Mouse (Mus musculus) erythroblast, embryonic 14.5 days (primary cell): ENCODE results near the gene Mon2. TPM values are rescaled to one million over a fixed set of nuclear protein-coding genes. Genes with fewer than 3 reads are reported as not detected.

ENCODE experiments used
- H3K27me3 ChIP-seq: 2 replicates; pipeline ENCODE4 v1.6.1; 2012; ENCODE audit warnings: inconsistent platforms; ENCODE audit not compliant: control insufficient read depth
- H3K36me3 ChIP-seq: 2 replicates; pipeline ENCODE4 v1.6.1; 2012; ENCODE audit warnings: mild to moderate bottlenecking, inconsistent platforms; ENCODE audit not compliant: control insufficient read depth
- H3K4me1 ChIP-seq: 2 replicates; pipeline ENCODE4 v1.6.1; 2012; ENCODE audit warnings: inconsistent platforms; ENCODE audit not compliant: control insufficient read depth
- H3K4me3 ChIP-seq: replicated peaks from 2 replicates; pipeline ENCODE3; 2012; ENCODE audit warnings: moderate library complexity, mild to moderate bottlenecking, inconsistent platforms
- H3K9me3 ChIP-seq: 2 replicates; pipeline ENCODE4 v1.6.1; 2012; ENCODE audit warnings: low read length, inconsistent platforms, mixed read lengths; ENCODE audit not compliant: control insufficient read depth
- GATA1 ChIP-seq: IDR thresholded peaks from 2 replicates; pipeline ENCODE4 v1.6.1; 2012; ENCODE audit warnings: low read length, inconsistent platforms, mixed read lengths
- TAL1 ChIP-seq: IDR thresholded peaks from 3 replicates; pipeline ENCODE4 v1.6.1; 2012; ENCODE audit warnings: low read length, inconsistent platforms, mixed read lengths
- polyA plus RNA-seq: library from polyadenylated mRNA; stranded (reverse); fragments of >175 nt; gene quantifications from 2 replicates; pipeline ENCODE4 v1.2.3, GENCODE M21; 2012

Mon2 gene
- polyA plus RNA-seq, 1 experiment, result 0.45 TPM

DNA sequence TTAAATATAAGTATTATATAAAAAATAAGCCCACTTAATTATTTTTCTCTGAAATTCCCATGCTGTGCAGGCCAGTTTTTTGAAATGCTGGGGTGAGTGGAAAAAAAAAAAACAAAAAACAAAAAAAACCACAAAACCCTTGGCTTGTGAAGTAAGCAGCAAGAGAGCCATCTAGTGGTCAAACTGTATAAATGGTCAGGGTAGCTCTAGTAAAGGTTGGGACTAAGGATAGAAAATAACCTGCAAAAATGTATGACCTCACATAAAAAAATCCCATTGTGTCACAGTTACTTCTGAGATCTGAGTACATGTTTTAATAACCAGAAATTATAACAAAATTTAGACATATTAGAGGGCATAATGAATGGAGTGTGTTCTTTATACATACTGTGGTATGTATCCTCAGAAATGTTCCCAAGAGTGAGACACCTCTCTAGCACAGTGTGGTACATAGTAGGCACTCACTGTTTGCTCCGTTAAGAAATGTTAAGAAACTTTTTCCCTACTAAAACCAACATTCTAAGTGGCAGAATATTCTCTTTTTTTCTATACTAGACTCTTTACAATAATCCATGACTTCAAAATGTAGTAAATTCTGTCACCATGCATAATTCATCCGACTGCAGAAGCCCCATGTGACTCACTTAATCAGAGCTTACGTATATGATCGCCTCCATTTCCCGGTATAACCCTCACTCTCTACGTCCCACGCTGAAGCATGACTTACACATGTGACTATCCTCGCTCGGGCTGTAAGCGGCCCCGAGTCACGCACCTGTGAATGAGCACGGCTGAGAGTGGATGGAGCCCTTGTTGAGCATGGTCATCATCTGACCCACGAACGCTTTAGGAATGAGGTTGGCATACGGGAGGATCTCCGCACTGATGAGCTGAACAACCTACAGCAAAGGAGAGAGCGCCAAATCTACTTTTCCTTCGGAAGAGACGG lies 70.8 kb downstream of the Mon2 start:
- TF ChIP-seq TAL1, result no peak
- no peak for TF ChIP-seq GATA1
- no peaks in the 10 kb centered on the region for H3K27me3 ChIP-seq
- H3K4me3 ChIP-seq, result no peak overlapping the region
- no peaks in the 10 kb centered on the region for H3K4me1 ChIP-seq
- H3K9me3 ChIP-seq, result no peaks in the 10 kb centered on the region
- H3K36me3 ChIP-seq, result peaks cover 72% of the 10 kb centered on the region

DNA sequence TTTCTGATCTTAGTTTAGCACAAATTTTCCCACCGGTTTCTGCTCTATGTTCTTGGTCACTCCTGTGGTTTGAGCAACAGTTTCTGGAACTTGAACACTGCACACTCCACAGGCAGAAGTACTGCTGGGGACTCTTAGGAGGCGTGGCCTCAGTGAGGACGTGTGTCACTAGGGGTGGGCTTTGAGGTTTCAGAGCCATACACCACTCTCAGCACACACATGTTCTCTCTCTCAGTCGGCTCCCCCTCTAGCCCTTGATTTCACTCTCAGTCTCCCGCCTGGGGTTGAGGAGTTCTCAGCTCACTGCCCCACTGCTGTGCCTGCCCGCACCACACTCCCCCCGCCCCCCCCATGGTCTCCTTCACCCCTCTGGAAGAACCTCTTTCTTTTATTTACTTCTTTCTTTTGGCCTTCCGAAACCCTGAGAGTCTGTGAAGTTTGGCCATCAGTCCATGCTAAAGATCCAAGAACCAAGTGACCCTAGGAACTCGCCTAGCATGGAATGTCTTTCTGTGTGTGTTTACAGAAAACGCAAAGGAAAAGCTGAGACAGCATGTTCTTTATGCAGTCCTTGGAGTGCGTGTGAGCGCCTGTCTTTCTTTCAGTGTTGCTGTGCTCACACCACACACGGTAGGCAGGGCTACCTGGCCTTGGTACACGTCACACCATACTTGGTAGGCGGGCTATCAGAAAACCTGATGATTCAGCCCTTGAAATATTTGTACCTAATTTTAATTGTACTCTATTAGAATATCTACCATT lies 71.6 kb downstream of the Mon2 start:
- no peaks in the 10 kb centered on the region for H3K9me3 ChIP-seq
- peaks cover 71% of the 10 kb centered on the region for H3K36me3 ChIP-seq
- no peak overlapping the region for H3K4me3 ChIP-seq
- TF ChIP-seq GATA1 (no peak), TAL1 (no peak)
- no peaks in the 10 kb centered on the region for H3K27me3 ChIP-seq
- no peaks in the 10 kb centered on the region for H3K4me1 ChIP-seq

DNA sequence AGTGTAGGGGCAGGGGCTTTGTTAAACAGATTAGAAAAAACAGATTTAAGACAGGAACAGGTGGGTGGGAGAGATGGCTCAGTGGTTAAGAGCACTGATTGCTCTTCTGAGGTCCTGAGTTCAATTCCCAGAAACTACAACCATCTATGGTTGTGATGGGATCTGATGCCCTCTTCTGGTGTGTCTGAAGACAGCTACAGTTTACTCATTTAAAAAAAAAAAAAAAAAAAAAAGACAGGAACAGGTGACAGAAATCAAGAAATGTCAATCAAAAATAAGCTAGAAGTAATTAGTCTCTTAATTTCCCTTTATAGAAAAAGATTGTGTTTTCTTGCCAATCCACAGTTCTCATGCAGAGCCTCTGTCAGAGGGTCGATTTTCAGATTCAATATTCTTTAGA lies 74.3 kb downstream of the Mon2 start:
- Histone ChIP-seq H3K36me3 (peaks cover 77% of the 10 kb centered on the region), H3K27me3 (no peaks in the 10 kb centered on the region), H3K4me3 (no peak overlapping the region), H3K9me3 (no peaks in the 10 kb centered on the region), H3K4me1 (no peaks in the 10 kb centered on the region)
- no peak for TF ChIP-seq GATA1

DNA sequence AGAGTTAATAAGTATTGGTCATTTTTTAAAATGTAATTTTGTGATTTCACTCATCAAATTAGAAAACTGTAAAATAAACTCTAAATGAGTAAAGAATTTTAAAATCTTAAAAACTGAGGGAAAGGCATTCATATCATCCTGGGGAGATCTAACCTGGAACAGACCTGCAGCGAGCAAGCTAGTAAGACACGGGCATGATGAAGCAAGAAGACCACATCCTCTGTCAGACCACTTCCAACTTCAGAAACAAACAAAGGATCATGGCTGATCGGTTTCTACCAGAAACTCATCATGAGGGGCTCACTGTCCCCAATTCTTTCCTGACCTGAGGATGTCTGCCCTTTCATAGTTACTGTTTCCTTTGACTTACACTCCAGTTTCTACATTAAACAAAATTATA lies 74.9 kb downstream of the Mon2 start:
- no peaks in the 10 kb centered on the region for H3K27me3 ChIP-seq
- H3K4me1 ChIP-seq, result no peaks in the 10 kb centered on the region
- no peak overlapping the region for H3K4me3 ChIP-seq
- peaks cover 78% of the 10 kb centered on the region for H3K36me3 ChIP-seq
- H3K9me3 ChIP-seq, result no peaks in the 10 kb centered on the region
- TF ChIP-seq GATA1 (no peak), TAL1 (no peak)

DNA sequence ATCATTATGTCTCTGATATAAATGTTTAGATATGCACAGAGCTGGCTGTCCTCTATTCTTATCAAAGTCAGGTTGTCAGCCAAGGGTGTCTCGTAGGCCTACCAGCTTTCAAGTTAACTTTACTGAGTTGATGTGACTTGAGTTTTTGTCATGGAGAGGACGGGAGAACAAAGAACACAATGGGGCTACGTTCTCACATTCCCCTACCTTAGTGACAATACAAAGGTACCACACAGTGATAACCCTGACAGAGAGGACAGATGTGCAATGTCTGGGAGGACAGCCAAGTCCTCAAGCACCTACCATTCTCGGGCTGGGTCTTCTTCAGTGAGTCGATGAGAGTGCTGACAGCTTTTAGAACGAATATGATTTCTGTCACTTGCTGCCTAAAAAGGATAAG lies 76.9 kb downstream of the Mon2 start:
- no peaks in the 10 kb centered on the region for H3K27me3 ChIP-seq
- H3K36me3 ChIP-seq, result peaks cover 84% of the 10 kb centered on the region
- H3K4me3 ChIP-seq, result no peak overlapping the region
- H3K4me1 ChIP-seq, result no peaks in the 10 kb centered on the region
- no peaks in the 10 kb centered on the region for H3K9me3 ChIP-seq
- no peak for TF ChIP-seq GATA1
- no peak for TF ChIP-seq TAL1

DNA sequence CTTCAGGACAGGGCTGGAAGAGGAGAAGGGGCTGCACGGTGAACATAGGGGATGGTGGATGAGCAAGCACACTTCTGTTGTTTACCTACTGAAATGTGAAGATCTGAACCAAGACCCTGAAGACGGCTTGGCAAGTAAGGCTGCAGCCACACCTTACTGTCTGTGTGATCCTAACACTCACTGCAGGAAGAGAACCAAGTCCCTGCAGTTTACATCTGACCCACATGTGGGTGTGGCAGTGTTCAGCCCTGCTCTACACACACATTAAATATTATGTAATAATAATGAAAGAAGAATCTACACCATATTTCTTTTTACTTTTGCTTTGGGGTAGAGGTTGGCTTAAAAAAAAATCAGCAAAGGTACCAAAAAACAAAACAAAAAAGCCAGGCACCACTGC lies 78.5 kb downstream of the Mon2 start:
- peaks cover 78% of the 10 kb centered on the region for H3K36me3 ChIP-seq

DNA sequence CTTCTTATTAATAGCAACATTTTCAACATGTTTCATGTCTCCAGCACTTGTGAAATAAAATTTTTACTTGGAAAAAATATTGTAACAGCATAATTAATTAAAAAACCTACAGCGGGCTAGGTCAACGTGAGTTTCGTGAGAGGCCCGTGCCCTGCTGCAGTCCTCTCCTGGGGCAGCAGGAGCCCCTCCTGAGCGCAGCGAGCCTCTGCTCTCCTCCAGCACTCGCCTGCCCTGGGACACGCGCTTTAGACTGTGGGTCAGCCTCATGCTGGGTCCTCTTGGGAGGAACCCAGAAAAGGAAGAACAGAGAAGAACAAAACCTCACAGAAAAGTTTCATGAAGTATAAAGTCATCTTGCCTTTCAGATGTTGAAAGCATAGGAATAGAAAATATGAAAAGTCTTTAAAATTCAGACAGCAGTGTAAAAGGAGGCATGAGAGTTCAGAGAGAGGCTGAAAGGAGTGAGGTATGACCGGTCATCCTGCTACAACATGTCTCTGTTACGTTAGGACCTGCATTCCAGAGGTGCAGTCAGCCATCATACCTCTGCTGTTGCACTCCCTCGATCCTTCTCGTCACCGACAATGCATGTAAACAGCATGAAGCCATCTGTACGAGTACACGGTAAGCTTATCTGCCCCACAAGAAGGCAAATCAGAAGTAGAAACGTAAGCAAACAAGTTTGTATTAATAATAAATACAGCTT lies 81.8 kb downstream of the Mon2 start:
- Histone ChIP-seq H3K9me3 (no peaks in the 10 kb centered on the region), H3K4me1 (peaks cover 3% of the 10 kb centered on the region; the same call in 1 of the 2 replicates), H3K4me3 (no peak overlapping the region), H3K27me3 (no peaks in the 10 kb centered on the region), H3K36me3 (peaks cover 61% of the 10 kb centered on the region)
- no peak for TF ChIP-seq TAL1
- no peak for TF ChIP-seq GATA1

More for the DNA sequence above, 78.5 kb downstream of the Mon2 start:
- H3K4me3 ChIP-seq, result no peak overlapping the region
- TF ChIP-seq GATA1 (no peak), TAL1 (no peak)
- H3K27me3 ChIP-seq, result no peaks in the 10 kb centered on the region
- H3K9me3 ChIP-seq, result no peaks in the 10 kb centered on the region
- no peaks in the 10 kb centered on the region for H3K4me1 ChIP-seq

DNA sequence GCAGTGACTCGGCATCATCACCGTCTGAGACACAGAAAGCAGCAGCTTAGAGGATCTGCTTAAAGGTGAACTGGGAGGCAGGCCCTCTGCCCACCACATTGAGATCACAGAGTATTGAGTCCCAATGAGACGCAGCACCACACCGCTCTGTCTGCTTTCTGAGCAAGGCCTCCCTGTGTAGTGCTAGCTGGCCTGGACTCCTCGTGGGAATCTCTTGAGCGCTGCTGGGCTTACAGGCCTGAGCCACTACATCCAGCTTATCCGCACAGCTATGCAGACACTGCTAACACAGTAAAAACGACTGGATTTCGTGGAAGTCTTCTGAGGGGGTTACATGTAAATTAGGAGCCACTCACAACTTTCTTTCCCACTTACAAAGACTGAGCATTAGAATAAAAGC lies 84.7 kb downstream of the Mon2 start:
- TF ChIP-seq TAL1 (no peak), GATA1 (no peak)
- Histone ChIP-seq H3K4me3 (no peak overlapping the region), H3K27me3 (no peaks in the 10 kb centered on the region), H3K9me3 (no peaks in the 10 kb centered on the region), H3K4me1 (peaks cover 21% of the 10 kb centered on the region), H3K36me3 (peaks cover 35% of the 10 kb centered on the region)

DNA sequence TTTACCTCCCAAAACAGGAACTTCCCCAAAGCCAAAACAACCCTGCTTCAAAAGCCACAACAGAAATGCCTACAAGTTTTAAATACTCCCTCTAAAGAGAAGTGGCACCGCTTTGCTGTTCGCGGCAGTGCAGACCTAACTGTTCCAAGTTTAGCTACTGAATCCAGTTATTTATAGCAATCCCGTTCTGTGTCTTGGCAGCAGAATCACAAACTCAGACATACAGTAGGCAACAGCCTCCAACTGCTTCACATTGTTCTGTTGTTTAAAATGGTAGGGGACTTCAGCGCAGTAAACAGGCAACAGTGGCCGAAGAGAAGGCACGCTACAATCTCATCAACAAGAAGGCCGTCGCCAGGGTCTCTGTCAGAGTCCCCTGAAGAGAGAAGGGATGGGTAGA lies 85.3 kb downstream of the Mon2 start:
- Histone ChIP-seq H3K27me3 (no peaks in the 10 kb centered on the region), H3K36me3 (peaks cover 30% of the 10 kb centered on the region), H3K4me3 (no peak overlapping the region), H3K4me1 (peaks cover 25% of the 10 kb centered on the region), H3K9me3 (no peaks in the 10 kb centered on the region)
- no peak for TF ChIP-seq TAL1
- no peak for TF ChIP-seq GATA1
